Mouse (Mus musculus) lung, postnatal 0 days (tissue): Measurements from ENCODE around the gene Top1. TPM values are rescaled to one million over a fixed set of nuclear protein-coding genes. Genes with fewer than 3 reads are reported as not detected.

Experiments used
- ATAC-seq: fragments of 200-750 bp; cut with Nextera tagmentation; 2 replicates; pipeline ENCODE4 v1.8.0; 2017; ENCODE audit warnings: moderate library complexity
- DNase-seq: peaks from one replicate; pipeline ENCODE4 v3.0.0-alpha.2; 2016; ENCODE audit warnings: low spot score
- H3K27ac ChIP-seq: fragments of 300-500 bp; sonication (generic); 2 replicates; pipeline ENCODE4 v1.5.1; 2014; ENCODE audit warnings: antibody characterized with exemption, mild to moderate bottlenecking, low read length, mixed read lengths
- H3K27me3 ChIP-seq: fragments of 300-500 bp; sonication (generic); replicated peaks from 2 replicates; pipeline ENCODE4 v1.6.1; 2014; ENCODE audit warnings: low read length, mixed read lengths; ENCODE audit not compliant: insufficient read depth
- H3K36me3 ChIP-seq: fragments of 300-500 bp; sonication (generic); 2 replicates; pipeline ENCODE4 v1.6.1; 2014; ENCODE audit warnings: low read length, mixed read lengths; ENCODE audit not compliant: insufficient read depth
- H3K4me1 ChIP-seq: fragments of 300-500 bp; sonication (generic); 2 replicates; pipeline ENCODE4 v1.6.1; 2014; ENCODE audit warnings: antibody characterized with exemption, low read depth, low read length, mixed read lengths; ENCODE audit not compliant: insufficient read depth
- H3K4me2 ChIP-seq: fragments of 300-500 bp; sonication (generic); replicated peaks from 2 replicates; pipeline ENCODE4 v1.6.1; 2014; ENCODE audit warnings: low read depth, mild to moderate bottlenecking, low read length, moderate library complexity, mixed read lengths
- H3K4me3 ChIP-seq: fragments of 300-500 bp; sonication (generic); 2 replicates; pipeline ENCODE4 v1.5.1; 2014; ENCODE audit warnings: low read depth, low read length
- H3K9ac ChIP-seq: fragments of 300-500 bp; sonication (generic); replicated peaks from 2 replicates; pipeline ENCODE4 v1.6.1; 2014; ENCODE audit warnings: low read depth, mild to moderate bottlenecking
- H3K9me3 ChIP-seq: fragments of 300-500 bp; sonication (generic); 2 replicates; pipeline ENCODE4 v1.6.1; 2016; ENCODE audit warnings: low read length, mixed read lengths
- CTCF ChIP-seq: IDR thresholded peaks from 2 replicates; pipeline ENCODE4 v1.5.1; 2016; ENCODE audit warnings: antibody characterized with exemption, mild to moderate bottlenecking
- EP300 ChIP-seq: IDR thresholded peaks from 2 replicates; pipeline ENCODE4 v1.6.1; 2016; ENCODE audit warnings: antibody characterized with exemption, mild to moderate bottlenecking, control low read depth
- WGBS: fragments of 180-500 bp; shearing (Covaris S2); extraction: QIAGEN DNeasy Blood & Tissue Kit; methylation state at CpG from one replicate; pipeline ENCODE4 v1.1.7; 2014; 5-methylcytosine and 5-hydroxymethylcytosine counted together
- polyA plus RNA-seq: library from polyadenylated mRNA; unstranded; fragments of >200 nt; fragmentation: Nextera tagmentation; extraction: Ambion mirVana; gene quantifications from 2 replicates; pipeline ENCODE4 v1.2.1, GENCODE M21; 2015

Gene Top1
- polyA plus RNA-seq, 1 experiment from 2014 or later = 38.7 TPM

- Histone ChIP-seq H3K9ac (0 out of 2 replicates have a peak overlapping the region, but pooled peaks have one; percentile 88), H3K4me3 (peak overlapping the region; percentile 90), H3K27ac (peak overlapping the region; percentile 47; the same call in 1 of the 2 replicates), H3K36me3 (no peaks in the 10 kb centered on the region), H3K27me3 (no peaks in the 10 kb centered on the region), H3K4me1 (peaks cover 16% of the 10 kb centered on the region; the same call in 1 of the 2 replicates), H3K4me2 (peak overlapping the region; percentile 87), H3K9me3 (no peaks in the 10 kb centered on the region)
- ATAC-seq = no peak
- WGBS = 23% methylated on average over 17 of the region's 17 CpGs
- peak; percentile 74 for DNase-seq
- TF ChIP-seq CTCF = peak; percentile 77
- no peak for TF ChIP-seq EP300
These were observed 84.4 kb downstream of the Top1 start for GRCm38 (mm10) chr2:160729851-160730796.

GRCm38 (mm10) chr2:160730797-160731116 lies 85.1 kb downstream of the Top1 start:
- Histone ChIP-seq H3K36me3 (no peaks in the 10 kb centered on the region), H3K4me3 (peak overlapping the region; percentile 90), H3K4me1 (peaks cover 21% of the 10 kb centered on the region; the same call in 1 of the 2 replicates), H3K4me2 (peak overlapping the region; percentile 87), H3K27ac (peak overlapping the region; percentile 92; the same call in 1 of the 2 replicates), H3K27me3 (no peaks in the 10 kb centered on the region), H3K9me3 (no peaks in the 10 kb centered on the region), H3K9ac (peak overlapping the region; percentile 88)
- ATAC-seq = no peak
- TF ChIP-seq CTCF (no peak), EP300 (no peak)
- WGBS = 5% methylated on average over 19 of the region's 19 CpGs
- DNase-seq = no peak

GRCm38 (mm10) chr2:160731117-160731838 lies 85.6 kb downstream of the Top1 start, which contains the start of gene Plcg1:
TSS of gene Plcg1 (plus strand) at chr2:160731300.
- H3K36me3 ChIP-seq = no peaks in the 10 kb centered on the region
- DNase-seq (peak; percentile 96), ATAC-seq (peak; percentile 92)
- no peaks in the 10 kb centered on the region for H3K9me3 ChIP-seq
- no peaks in the 10 kb centered on the region for H3K27me3 ChIP-seq
- H3K27ac ChIP-seq = peak within 1 kb of the TSS; percentile 92
- H3K9ac ChIP-seq = peak within 1 kb of the TSS; percentile 88
- TF ChIP-seq CTCF (no peak), EP300 (no peak)
- H3K4me2 ChIP-seq = peak within 1 kb of the TSS; percentile 87
- H3K4me3 ChIP-seq = peak within 1 kb of the TSS; percentile 90
- H3K4me1 ChIP-seq = peaks cover 21% of the 10 kb centered on the region; the same call in 1 of the 2 replicates
- WGBS = under 1% methylated on average over 32 of the region's 99 CpGs

DNA sequence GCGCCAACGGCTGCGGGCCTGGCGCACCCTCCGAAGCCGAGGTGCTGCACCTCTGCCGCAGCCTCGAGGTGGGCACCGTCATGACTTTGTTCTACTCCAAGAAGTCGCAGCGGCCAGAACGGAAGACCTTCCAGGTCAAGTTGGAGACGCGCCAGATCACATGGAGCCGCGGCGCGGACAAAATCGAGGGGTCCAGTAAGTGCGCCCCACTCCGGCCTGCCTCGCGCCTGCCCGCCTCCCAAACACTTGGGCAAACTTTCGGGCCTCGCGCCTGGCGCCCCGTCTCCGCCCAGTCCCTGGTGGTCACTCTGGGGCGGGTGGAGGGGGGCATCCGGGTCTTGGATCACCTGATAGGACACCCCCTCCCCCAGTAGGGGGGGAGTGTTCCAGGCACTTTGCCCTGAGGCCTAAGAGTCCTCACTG lies 86.2 kb downstream of the Top1 start:
- peak overlapping the region; percentile 88 for H3K9ac ChIP-seq
- peak overlapping the region; percentile 87 for H3K4me2 ChIP-seq
- H3K4me1 ChIP-seq = peaks cover 21% of the 10 kb centered on the region; the same call in 1 of the 2 replicates
- H3K4me3 ChIP-seq = peak overlapping the region; percentile 90
- H3K27me3 ChIP-seq = no peaks in the 10 kb centered on the region
- peak; percentile 70 for DNase-seq
- H3K36me3 ChIP-seq = no peaks in the 10 kb centered on the region
- ATAC-seq = peak; percentile 40
- TF ChIP-seq CTCF (peak; percentile 44), EP300 (no peak)
- 1% methylated on average over 23 of the region's 32 CpGs for WGBS
- H3K9me3 ChIP-seq = no peaks in the 10 kb centered on the region
- peak overlapping the region; percentile 92 for H3K27ac ChIP-seq

- Histone ChIP-seq H3K27me3 (no peaks in the 10 kb centered on the region), H3K9ac (peak overlapping the region; percentile 88), H3K4me2 (peak overlapping the region; percentile 87), H3K9me3 (no peaks in the 10 kb centered on the region), H3K4me1 (peaks cover 23% of the 10 kb centered on the region; the same call in 1 of the 2 replicates), H3K36me3 (no peaks in the 10 kb centered on the region), H3K27ac (peak overlapping the region; percentile 92), H3K4me3 (peak overlapping the region; percentile 90)
- no peak for DNase-seq
- WGBS = 8% methylated on average over 8 of the region's 9 CpGs
- ATAC-seq = no peak
- TF ChIP-seq CTCF (no peak), EP300 (no peak)
These were observed 86.8 kb downstream of the Top1 start for GRCm38 (mm10) chr2:160732420-160732995.
